ENCODE assay signal across 11 mouse cellular contexts in genomic region chr6:31586127-31586526, GRCm38 (mm10). TPM values are rescaled to one million over a fixed set of nuclear protein-coding genes. Genes with fewer than 3 reads are reported as not detected.
"Had no signal": no experiment of that assay in that cellular context is flagged by ENCODE, and none has a peak within 500 bp of the region (broad histone marks: within the 10 kb centered on the region; RNA-seq: fewer than 3 reads in every experiment).

No protein-coding gene starts in this region.

- H3K4me1 ChIP-seq: kidney, embryonic 15.5 days; limb, embryonic 12.5 days; midbrain, embryonic 13.5 days had no signal

- H3K4me2 ChIP-seq: kidney, embryonic 15.5 days; limb, embryonic 12.5 days; lung, embryonic 15.5 days; midbrain, embryonic 13.5 days had no signal

- H3K27me3 ChIP-seq: kidney, embryonic 15.5 days; limb, embryonic 12.5 days; lung, embryonic 15.5 days; midbrain, embryonic 13.5 days had no signal

- H3K9ac ChIP-seq: kidney, embryonic 15.5 days; limb, embryonic 12.5 days; lung, embryonic 15.5 days; midbrain, embryonic 13.5 days had no signal

- H3K36me3 ChIP-seq: kidney, embryonic 15.5 days; limb, embryonic 12.5 days; lung, embryonic 15.5 days; midbrain, embryonic 13.5 days had no signal

- H3K4me3 ChIP-seq: kidney, embryonic 15.5 days; limb, embryonic 12.5 days; lung, embryonic 15.5 days; midbrain, embryonic 13.5 days had no signal

- H3K9me3 ChIP-seq: kidney, embryonic 15.5 days; limb, embryonic 12.5 days; lung, embryonic 15.5 days; midbrain, embryonic 13.5 days had no signal

- DNase-seq: kidney, adult 18-20 months; kidney, postnatal 14 days; lung, postnatal 14 days; right cerebral cortex, postnatal 14 days; thymus, postnatal 14 days had no signal

- H3K27ac ChIP-seq: limb, embryonic 12.5 days; lung, embryonic 15.5 days; macrophage; midbrain, embryonic 13.5 days; stomach, postnatal 0 days had no signal

- ATAC-seq: midbrain, embryonic 13.5 days had no signal

RNA-seq across cellular contexts. Expression of gene Podxl, which starts 22.3 kb away (rescaled TPM):
- polyA plus RNA-seq: macrophage had no signal
